Mouse (Mus musculus) v-Abl transformed pro-B cells (cell line): ENCODE measurements around the gene Men1.

Source experiments
- in situ Hi-C, 2 experiments: fragments of 400-800 bp; cut with MboI; formaldehyde crosslinking; loops; one replicate each; pipeline ENCODE4 v1.15.1; 2025; ENCODE audit not compliant: unreplicated experiment in 2 of 2

The Men1 gene

GRCm38 (mm10) chr19:6361291-6361690 lies 26.5 kb downstream of the Men1 start:
- in situ Hi-C loops: no loop called here

DNA sequence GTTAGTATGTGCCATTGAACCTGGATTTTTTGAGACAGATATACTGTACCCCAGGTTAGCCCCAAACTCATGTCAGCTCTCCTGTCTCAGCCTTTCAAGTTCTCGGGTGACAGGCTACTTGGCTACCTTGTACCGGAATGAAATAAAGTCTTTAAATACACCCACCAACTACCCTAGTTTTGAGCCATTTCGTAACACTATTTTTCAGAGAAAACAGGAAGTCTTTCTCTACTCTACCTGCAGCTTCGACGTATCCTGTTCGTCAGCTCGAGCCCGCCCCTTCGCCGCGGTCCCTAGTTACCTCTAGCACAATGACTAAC lies 28.3 kb downstream of the Men1 start:
- in situ Hi-C loops: no loop called here

DNA sequence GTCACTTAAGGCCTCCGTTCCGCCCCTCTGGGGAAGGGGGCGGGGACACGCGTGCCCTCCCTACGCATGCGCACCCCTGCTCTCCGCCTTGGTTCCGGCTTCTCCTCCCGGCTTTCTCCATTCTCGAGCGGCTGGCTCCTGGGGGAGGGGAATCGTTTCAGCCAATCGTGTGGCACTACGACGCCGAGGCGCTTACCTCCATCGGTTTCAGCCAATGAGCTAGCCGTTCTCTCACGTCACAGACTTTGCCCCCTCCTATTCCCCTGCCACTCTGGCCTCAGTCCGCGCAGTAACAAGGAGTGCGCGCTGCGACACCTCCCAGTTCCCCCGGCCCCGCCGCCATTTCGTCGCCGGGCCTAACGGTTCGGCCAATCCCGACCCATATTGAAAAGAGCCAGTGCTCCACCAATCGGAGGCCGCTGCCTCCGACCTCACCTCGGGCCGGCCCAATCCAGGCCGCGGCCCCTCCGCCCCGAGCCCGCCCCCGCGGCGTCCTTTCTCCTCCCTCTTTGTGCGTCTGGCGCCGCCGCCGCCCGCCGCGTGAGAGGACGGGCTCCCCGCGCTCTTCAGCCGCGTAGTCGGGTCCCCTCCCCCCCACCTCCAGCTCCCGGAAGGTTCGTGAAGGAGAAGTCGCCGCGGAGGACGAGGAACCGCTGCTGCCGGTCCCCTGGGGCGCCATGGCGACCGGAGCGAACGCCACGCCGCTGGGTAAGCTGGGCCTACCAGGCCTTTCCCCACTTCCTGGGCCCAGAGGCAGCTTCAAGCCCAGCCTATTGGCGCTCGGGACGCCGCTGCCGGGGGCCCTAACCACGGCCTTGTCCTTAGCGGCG lies 28.8 kb downstream of the Men1 start, which contains the start of gene Sf1:
TSS of gene Sf1 (plus strand) at position 280 of the 830 bp plus-strand sequence.
- in situ Hi-C loops: no loop called here

DNA sequence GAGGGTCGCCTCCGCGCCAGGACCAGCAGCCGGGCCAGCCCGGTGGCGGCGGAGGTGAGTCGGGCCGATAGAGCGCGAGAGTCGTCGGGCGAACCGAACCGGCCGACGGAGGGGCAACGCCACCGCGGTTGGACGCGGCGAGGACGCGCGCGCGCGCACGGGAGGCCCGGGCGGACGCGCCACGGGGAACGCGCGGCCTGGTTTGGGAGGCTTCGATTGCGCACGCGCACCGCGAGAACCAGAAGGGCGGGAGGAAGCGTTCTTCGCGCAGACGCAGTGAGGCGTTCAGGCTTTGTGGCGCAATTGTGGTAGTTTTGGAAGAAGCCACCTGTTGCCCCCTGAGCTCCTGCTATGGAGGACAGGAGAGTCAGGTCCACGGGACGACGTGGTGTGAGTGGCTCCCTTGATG lies 29.5 kb downstream of the Men1 start:
- in situ Hi-C loops: no loop called here

GRCm38 (mm10) chr19:6364842-6365241 lies 30.1 kb downstream of the Men1 start:
- in situ Hi-C loops: loop anchor here in 1 of 2 experiments (5.0 kb wide), 1 partner anchor 37 kb away; no protein-coding TSS in a partner anchor

- in situ Hi-C loops: no loop called here
Observed at GRCm38 (mm10) chr19:6370175-6370574, 35.4 kb downstream of the Men1 start.

GRCm38 (mm10) chr19:6372433-6372832 lies 37.7 kb downstream of the Men1 start:
- in situ Hi-C loops: no loop called here

DNA sequence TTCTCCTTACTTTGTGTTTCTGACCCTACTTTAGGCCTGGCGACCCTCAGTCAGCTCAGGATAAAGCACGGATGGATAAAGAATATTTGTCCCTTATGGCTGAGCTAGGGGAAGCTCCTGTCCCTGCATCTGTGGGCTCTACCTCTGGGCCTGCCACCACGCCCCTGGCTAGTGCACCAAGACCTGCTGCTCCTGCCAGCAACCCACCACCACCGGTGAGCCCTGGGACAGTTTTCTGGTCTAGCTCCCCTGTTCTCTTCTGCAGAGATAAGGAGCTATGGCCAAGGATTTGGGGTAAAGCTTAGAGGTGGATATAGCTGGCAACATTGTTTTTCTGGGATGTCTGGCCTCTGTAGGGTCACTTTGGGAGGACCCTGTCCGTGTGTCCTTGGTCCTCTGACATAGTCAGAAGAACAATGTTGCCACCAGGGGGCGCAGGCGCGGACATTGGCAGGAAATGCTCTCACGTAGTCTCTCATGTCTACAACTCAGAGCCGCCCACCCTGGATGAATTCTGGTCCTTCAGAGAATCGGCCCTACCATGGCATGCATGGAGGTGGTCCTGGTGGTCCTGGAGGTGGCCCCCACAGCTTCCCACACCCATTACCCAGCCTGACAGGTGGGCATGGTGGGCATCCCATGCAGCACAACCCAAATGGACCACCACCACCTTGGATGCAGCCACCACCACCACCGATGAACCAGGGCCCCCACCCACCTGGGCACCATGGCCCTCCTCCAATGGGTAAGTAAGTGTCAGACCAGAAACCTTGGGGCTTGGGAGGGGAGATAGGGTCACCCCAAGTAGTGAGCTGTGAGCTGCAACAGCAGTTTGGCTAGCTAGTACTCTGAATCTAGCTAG lies 39.0 kb downstream of the Men1 start:
- in situ Hi-C loops: no loop called here

GRCm38 (mm10) chr19:6374571-6374970 lies 39.8 kb downstream of the Men1 start:
- in situ Hi-C loops: no loop called here

- in situ Hi-C loops: no loop called here
Observed at GRCm38 (mm10) chr19:6375423-6376254, 40.9 kb downstream of the Men1 start.

GRCm38 (mm10) chr19:6376255-6376564 lies 41.4 kb downstream of the Men1 start:
- in situ Hi-C loops: no loop called here

- in situ Hi-C loops: no loop called here
Observed at GRCm38 (mm10) chr19:6376643-6377042, 41.9 kb downstream of the Men1 start.

DNA sequence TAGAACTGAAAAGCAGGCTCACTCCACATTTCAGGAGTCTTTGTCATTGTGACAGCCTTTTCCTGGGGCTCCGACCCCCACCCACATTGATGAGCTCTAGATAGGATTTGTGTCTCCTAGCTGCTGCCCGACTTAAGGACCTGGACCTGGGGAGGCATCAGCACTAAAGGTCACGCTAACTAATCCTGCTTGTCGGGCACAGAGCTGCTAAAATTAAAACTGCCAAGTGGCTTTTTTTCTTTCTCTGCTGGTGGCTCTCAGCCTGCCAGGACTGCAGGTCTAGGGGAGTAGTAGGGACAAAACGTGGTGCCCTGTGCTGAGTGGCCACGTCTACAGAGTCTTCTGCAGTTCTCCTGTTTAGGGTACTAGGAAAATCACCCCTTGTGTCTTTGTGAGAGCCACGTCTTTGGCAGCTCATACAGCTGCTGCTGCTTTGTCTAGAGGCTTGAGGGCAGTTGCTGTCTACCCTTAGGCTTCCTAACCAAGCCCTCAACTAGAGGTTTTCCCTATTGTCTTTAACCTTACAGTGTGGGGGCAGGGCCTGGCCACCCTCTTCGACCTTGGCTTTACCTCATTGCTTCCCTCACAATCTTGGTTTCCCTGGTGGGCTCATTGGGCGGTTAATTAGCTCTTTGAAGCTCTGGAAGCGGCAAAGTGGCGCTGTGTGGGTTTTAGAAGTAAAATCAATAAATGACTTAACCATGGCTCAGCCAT lies 42.7 kb downstream of the Men1 start:
- in situ Hi-C loops: no loop called here

- in situ Hi-C loops: no loop called here
Observed at GRCm38 (mm10) chr19:6380411-6381166, 45.8 kb downstream of the Men1 start.

- in situ Hi-C loops: no loop called here
Observed at GRCm38 (mm10) chr19:6381238-6381637, 46.5 kb downstream of the Men1 start.

GRCm38 (mm10) chr19:6382323-6382924 lies 47.6 kb downstream of the Men1 start:
- in situ Hi-C loops: no loop called here

- in situ Hi-C loops: no loop called here
Observed at GRCm38 (mm10) chr19:6383470-6383869, 48.7 kb downstream of the Men1 start.

DNA sequence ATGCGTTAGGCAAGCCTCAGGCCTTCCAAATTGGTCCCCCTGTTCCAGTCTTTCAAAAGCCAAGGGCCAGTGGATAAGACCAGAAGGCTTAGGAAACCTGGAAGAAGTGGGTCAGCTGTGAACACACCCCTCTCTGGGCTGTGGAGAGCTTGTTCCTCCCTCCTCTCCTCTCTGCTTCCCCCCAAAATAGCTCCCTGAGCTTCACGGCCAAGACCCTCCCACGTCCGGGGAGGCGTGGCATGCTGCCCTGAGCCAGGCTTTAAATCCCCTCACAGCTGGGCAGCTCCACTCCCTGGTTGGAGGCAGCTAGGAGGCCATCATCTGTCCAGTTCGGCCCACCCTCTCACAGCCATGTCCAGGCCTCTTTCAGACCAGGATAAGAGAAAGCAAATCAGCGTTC lies 49.3 kb downstream of the Men1 start, which contains the start of gene Pygm:
TSS of gene Pygm (plus strand) at position 272 of the 400 bp plus-strand sequence.
- in situ Hi-C loops: no loop called here

DNA sequence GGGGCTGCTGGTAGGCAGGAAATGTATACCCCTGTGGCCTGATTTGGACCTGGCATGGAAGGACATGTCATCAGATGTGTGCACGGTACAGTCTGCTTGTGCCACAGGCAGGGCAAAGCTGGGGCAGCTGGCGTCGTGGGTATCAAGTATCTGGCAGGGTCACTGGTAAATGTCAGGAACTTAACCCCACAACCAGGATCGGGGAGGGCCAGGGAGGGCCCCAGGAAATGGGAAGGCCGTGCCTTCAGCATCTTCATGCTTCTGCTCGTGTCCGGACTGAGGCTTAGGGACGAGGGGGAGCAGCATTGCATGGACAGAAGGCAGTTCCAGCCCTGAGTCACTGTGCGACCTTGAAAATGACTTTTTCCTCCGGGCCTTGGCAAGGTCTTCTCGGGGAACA lies 50.2 kb downstream of the Men1 start:
- in situ Hi-C loops: no loop called here
